Mouse (Mus musculus): ENCODE data around the gene Ankrd39.

The Ankrd39 gene

DNA sequence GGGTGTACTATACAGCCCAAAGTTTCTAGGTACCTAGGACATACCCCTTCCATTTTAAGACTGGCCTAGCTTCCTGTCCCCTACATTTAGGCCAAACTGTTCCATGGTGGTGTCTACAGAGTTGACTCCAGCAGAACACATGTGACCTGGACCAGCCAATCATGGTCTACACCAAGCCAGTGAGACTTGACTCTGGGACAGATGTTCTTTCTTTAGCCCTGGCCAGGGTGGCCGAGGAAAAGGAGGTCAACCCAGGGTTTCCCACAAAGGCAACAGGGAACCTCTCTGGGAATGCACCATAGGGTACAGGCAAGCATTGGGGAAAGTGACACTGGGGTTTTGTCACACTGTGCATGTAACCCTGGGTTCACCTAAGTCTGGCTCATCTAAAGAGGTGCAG lies 25.5 kb upstream of the Ankrd39 start:
- DNase-seq (ENCODE audit: low spot score in 2 of 2) = no peak

DNA sequence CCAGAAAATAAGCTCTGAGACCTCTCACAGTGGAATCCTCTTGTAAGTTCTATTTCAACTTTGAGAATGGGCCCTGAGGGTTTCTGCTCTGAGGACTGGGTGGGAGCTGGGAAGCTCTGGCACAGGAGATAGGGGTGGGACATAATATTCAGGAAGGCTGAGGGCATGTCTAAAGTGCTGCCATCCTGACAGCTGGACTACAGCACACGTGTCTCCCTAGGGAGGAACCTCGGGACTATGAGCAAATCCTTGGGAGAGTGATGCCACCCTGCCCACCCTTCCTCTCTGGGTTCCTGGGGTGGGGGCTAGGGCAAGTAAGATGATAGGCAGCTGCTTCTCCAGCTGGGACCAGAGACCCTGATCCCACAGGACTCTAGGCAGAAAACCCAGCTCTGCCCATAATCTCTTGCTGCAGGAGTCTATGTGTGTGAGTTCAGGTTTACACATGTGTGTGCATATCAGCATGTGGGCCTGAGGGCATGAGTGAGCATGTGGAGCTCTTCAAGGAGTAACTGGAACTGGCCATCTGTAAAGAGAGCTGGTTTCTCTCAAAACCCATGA lies 25.0 kb upstream of the Ankrd39 start:
- no peak for DNase-seq (ENCODE audit: low spot score in 2 of 2)

DNA sequence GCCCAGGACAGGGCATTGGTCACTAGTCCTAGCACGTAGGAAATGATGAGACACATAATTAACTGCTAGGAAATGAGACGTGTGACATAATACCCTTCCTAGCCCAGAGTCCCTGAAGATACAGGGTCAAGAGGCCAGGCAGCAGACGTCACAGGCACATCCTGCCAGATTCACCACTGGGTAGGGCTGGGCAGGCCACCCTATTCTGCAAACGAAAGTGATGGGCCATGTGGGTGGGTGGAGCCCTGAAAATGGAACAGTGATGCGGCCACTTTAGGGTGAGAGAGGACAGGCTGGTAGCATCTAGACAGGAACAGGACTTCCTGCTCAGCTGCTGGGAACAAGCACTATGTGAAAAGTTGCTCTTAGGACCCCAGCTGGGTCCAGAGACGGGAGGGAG lies 24.4 kb upstream of the Ankrd39 start:
- DNase-seq (ENCODE audit: low spot score in 2 of 2) = no peak

DNA sequence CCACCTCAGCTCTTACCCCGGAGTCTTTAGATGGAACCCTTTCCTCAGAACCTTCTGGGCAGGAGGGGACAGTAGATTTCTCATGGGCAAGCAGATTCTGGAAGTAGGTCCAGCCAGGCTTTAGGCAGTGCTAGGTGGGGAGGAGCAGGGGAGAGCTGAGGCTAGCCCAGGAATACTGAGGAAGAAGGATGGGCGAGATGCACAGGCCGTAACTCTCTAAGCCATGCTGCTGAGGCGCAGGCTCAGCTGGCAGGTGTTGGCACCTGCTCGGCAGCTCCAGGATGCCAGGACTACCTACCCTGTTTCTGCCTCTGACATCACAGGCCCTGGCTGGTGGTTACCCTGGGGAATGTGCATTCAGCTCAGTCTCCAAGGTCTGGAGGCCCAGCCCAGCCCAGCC lies 23.1 kb upstream of the Ankrd39 start:
- no peak for DNase-seq (ENCODE audit: low spot score in 2 of 2)

DNA sequence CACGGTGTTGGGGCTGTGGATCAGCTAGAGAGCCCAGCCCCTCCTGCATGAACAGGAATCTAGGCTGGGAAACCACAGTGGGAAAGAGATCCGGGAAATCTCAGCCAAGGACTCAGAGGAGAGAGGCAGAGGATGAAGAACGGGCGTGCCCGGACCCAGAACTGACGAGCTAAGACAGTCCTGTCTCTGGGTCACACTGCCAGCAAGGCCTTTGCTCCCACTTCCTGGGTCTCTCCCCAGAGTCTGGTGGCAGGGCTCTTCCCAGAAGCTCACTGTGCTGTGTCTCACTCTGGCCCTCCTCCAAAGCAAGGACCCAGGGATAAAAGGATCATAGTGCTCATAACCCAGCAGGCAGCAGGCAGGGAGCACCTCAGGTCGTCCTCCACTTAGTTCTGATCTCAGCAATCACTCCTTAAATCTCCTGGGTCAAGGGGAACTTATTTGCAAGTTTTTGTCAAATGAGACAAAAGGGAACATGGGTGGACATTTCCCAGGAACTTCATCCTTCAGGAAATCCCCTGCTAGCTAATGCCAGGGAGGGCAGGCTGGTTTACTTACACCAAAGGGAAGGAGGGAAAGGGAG lies 22.5 kb upstream of the Ankrd39 start:
- no peak for DNase-seq (ENCODE audit: low spot score in 2 of 2)

DNA sequence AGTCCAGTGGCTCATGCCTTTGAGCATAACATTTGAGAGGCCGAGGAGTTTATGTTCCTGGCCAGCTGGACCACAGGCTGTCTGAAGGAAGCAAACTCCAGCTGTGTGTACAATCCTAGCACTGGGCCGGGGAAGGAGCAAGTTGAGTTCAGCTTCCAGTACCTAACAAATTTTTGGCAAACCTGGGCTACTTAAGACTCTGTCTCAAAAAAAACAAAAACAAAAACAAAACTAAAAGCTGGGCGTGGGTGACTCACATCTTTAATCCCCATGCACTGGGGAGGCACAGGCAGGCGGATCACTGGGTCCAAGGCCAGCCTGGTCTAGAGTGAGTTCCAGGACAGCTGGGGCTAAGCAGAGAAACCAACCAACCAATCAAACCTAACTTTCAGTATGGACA lies 21.5 kb upstream of the Ankrd39 start:
- no peak for DNase-seq (ENCODE audit: low spot score in 2 of 2)

DNA sequence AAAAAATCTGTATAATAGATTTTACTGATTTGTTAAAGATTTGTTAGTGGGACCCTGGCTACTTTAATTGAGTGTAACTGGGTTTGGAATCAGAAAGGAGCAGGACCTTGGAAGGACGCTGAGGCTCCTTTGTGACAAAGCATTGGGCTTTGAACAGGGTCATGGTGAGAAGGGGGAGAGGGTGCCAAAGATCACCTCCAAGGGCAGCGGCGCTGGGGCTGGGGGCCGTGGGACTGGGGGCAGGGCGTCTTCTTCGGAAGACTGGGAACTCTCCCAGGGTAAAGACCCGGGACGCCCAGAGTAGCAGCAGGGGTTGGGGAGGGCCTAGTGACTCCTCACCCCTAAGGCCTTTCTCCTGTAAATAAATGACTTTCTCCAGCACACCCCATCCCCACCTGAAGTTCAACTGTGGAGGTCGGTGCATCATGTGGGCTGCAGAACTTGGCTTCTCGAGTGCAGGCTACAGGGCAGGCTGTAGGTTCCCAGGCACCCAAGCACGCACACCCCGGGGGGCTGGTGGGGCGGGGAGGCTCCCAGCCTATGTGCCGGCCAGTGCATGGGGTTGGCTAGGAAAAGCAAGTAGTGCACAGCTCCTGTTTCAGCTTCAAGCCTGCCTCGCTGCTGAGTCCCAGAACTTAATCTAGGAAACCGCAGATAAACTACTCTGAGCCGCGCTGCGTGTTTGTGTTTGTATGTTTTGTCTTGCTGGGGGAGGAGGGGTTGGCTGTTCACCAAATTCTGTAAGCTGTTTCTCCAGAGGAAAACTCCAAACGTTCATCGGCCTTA lies 20.8 kb upstream of the Ankrd39 start:
- no peak for DNase-seq (ENCODE audit: low spot score in 2 of 2)

DNA sequence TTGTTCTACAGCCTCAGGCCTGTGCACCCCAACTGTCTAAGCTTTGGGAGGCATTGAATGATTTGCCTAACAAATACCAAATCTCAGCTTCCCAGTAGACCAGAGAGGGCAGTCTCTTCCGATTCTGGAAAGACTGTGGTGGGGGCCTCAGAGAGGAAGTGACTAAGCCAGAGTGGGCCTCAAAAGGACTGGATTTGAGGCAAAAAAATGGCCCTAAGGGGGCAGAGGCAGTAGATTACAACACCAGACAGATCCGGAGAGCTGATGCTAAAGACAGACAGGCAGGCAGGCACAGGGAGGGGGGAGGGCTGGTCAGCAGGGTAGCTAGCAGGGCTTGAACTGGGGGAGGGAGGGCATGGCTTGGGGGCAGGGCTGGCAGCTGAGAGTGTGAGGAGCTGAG lies 19.2 kb upstream of the Ankrd39 start:
- DNase-seq (ENCODE audit: low spot score in 2 of 2) = no peak

DNA sequence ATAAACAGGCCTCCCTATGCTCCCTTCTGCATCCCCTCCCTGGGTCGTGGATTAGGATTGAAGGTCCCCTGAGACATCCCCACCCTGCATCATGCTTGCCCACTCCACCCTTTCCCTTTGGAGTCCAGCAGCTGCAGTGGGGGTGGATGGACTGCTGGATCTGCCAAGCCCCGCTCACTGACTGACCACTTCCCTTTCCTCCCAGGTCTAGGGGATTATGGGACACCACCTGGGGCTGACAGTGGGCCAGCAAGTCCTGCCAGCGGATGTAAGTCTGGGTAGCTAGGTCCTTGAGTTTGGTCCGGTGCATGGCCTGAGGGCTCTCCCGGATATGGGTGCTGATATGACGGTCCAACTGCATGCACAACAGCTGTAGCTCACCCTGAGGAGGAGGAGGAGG lies 16.9 kb upstream of the Ankrd39 start:
- DNase-seq (ENCODE audit: low spot score in 2 of 2) = no peak

DNA sequence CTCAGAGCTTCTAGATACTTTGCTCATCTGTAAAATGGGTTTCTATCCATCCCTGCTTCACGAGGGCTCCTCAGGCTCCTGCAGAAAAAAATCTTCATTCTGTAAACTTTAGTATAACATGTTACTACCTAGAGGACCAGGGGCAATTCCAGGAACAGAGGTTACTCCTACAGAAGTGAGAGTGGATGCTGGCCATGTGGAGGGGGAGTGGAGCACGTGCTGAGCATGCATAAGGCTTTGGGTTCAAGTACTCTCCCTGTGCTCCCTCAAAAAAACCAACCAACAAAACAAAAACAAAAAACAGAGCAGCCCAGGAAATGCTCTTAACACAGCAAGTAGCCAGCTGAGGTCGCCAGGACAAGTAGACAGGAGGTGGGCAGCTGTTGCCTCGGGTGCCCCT lies 16.4 kb upstream of the Ankrd39 start:
- DNase-seq (ENCODE audit: low spot score in 2 of 2) = no peak

DNA sequence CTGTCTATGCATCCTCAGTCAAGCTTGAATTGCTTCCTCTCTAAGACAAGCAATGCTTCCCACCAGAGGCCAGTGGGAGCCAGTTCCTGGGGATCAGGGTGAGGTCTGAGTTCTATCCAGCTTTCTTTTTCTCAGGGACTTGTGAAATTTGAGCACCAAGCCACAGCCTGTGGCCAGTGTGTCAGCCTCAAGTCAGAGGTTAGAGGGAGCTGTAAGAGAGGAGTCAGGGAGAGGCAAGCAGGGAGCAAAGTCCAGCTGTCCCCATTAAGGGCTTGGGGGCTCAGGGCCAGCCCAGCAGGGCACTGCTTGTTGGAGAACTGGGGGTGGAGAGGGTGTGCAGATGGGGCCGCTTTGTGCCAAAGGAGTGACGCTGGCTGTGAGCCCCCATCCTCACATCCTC lies 16.0 kb upstream of the Ankrd39 start:
- DNase-seq (ENCODE audit: low spot score in 2 of 2) = no peak

DNA sequence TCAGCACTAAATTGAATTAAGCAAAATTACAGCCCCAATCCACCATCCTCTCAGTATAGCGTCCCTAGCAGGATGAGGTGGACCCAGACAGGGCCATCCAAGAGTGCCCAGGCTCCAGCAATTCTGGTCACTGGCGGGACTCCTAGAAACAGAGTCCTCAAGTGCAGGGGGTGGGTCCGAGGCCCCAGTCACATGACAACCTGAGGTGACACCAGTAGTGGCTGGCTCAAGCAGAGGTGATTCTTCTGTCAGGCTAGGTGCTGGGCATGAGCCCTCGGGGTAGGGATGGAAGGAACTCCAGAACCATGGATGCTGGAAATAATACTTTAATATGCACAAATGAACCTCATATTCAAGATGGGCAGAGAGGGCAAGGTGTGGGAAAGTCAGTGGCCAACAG lies 15.1 kb upstream of the Ankrd39 start:
- DNase-seq (ENCODE audit: low spot score in 2 of 2) = no peak

DNA sequence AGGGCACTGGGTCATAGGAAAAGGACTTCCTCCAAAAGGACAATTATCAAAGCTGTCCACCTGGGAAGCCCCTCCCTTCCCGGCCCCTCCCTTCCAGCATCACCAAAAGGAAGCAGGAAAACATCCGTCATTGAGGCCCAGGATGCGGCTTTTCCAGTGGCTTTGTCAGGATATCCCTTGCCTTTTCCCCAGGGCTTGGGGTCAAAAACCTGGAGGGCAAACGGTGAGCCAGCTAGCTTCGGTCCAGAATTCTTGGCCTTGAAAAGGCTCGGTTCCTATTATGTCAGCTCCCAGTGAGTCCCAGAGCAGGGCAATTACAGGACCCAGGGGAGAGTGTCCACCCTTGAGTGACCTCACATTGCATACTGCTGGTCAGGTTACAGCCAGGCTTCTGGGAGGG lies 13.7 kb upstream of the Ankrd39 start:
- no peak for DNase-seq (ENCODE audit: low spot score in 2 of 2)

DNA sequence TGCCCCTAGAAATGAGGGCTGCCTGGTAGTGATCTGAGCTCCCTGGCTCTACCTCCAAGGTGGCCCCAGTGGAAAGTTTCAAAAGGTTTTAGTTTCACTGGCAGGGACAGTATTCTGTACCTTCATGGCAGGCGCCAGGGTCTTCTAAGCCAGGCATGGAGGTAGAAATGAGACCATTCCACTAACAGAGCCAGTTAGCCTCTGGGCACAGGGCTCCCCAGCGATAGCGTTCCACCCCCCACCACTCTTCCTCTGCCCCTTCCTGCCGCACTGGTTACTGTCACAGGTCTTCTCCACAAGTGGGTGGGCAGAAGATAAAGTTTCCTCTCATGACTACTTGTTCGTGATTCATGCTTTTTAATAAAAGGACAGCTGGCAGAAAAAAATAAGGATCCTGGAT lies 12.6 kb upstream of the Ankrd39 start:
- DNase-seq (ENCODE audit: low spot score in 2 of 2) = no peak

DNA sequence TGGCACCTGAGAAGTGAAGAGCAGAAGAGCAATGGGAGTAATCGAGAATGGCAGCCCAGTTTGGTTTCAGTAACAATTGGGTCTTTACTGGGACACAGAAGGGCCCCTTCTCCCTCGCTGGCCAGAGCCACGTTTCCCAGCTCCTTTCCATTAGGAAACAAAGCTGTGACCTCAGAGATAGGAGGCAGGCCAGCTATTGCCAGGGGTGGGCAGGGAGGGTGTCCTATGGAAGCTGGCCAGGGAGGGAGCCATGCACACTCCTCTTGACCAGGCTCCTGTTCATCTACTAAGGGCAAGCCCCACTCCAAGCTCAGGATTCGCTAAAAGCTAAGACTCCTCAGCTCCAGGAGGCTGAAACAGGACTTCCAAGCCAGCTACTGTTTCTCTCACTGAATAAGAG lies 12.0 kb upstream of the Ankrd39 start:
- DNase-seq (ENCODE audit: low spot score in 2 of 2) = no peak

DNA sequence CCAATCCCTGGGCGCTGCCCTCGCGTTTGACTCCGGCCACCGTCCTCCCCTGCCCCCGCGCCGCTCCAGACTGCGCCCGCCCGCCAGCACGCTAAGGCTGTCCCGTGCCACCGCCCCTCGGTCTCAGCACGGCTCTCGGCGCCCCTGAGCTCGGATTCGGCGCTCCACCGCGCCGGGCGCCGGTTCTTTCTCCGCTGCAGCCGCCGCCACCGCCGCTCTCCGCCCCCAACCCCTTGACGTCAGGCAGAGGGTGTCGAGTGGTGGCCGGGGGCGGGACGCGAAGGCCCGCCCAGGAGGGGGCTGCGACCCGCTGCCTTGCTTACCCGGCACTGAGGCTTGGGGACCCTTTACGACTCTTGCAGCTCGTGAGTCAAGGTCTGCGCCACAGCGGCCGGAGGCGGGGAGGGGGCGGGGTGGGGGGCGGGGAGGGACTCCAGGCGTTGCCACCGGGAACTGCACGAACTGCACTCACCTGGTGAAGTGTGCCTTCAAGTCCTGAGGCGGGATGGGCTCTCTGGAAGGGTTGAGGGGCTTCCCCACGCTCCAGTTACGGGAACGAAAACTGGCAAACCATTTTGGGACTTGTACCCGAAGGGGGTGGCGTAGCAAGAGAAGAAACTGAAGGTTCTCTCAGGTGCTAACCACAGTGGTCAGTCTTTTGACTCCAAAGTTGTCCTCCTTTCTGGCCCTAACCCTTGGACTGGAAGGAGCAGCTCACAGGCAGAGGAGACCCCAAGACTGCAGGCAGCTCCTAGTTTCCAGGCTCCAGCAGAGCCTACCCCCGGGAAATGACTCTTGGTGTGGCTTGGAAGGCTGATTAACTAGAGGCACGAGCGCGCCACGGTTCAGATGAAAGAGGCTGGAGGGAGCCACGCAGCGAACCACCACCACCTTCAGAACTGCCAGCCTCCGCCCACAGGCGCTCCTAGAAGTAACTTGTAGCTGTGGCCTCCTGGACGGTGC lies 11.1 kb upstream of the Ankrd39 start, which contains the start of gene Sema4c:
Gene Sema4c (minus strand): TSS at position 319 of the 963 bp plus-strand sequence.
- DNase-seq (ENCODE audit: low spot score in 2 of 2) = peak; percentile 45 to 73

DNA sequence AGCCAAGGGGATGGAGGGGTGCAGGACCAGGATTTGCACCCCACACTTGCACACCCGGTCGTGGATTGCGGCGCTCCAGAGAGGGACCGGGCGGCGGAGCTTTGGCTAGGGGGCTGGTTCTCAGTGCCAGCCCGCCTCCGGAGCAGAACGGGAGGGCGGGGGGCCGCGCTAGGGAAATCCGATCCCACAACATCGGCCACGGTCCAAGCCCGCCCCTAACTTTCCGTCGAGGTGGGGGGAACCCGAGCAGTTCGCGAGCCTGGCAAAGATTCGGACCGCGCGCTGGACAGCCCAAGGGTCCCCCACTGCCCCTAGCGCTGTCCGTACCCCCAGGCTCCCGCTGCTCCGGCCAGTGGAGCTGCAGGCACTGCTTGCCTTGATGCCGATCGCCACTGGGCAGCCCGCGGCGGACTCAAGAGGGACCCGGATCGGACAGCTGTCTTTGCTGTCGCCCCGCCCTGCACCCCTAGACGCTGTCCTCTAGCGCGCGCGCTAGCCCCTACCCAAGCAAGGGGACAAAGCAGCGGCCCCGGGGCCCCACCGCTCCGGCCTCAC lies 10.3 kb upstream of the Ankrd39 start:
- peak; percentile 59 to 82 for DNase-seq (ENCODE audit: low spot score in 2 of 2)

DNA sequence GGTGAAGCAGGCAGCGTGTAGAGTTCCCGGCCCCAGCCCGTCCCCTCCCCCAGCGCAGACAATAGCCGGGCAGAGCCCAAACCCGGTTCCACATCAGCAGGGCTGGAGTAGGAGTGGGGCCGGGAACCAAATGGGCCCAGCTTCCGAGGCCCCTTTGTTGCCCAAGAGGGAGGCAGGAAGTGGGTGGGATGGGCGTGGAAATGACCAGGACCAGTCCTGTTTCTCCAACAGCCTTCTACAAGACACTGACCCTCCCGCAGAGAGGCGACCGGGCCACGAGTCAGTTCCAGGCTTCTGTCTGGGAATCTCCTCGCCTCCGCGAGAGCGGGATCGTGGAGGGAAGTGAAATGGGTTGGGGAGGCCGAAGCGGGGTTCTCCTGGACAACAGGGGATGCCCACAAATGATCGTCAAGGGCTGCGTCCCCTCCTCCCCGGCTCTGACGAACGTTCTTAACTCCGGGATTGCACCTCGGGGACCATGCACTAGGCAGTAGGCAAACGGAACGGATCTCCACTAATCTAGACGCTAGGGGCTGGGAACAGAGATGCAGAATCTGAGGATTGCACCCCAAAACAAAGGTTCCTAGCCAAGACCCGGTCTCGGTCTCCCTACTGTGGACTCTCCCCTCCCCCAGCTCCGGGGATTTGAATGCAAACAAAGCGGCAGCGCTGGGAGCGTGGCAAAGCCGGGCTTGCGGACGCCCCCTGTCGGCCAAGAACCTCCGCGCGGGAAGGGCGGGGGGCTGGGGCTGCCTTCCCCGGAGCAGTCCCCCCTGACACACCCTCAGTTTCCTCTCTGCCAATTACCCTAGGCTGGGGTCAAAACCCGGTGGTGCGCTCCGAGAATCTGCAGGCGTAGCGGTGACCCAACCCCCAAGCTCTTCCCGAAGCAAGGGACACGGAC lies 9.6 kb upstream of the Ankrd39 start:
- peak; percentile 99 for DNase-seq (ENCODE audit: low spot score in 2 of 2)

DNA sequence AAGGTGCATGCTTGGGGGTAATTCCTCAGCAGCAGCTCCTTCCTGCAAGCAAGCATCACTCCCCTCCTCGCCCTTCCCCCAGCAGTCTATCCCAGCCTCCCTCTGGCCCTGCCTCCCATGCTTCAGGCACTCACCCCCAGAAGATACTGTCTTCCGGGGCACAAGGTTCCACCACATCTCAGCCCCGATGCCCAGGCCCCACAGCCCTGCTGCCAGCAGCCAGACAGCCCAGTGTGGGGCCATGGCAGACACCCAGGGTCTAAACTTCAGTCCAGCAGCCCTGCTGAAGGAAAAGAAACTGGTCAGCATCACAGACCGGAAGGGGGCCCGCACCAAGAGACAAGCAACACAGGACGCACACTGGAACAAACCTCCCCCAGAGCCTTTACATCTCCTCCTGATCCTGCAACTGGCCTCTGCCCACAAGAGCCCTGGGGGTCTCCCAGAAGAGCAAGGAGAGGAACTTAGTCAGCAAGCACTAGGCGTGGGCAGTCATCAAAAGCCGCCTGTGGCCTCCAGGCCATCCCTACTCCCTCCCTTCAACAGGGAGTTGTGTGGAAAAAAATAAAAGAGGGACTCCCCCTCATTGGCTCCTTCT lies 8.7 kb upstream of the Ankrd39 start:
- peak in 1 of 2 experiments; percentile 70 for DNase-seq (ENCODE audit: low spot score in 2 of 2)

DNA sequence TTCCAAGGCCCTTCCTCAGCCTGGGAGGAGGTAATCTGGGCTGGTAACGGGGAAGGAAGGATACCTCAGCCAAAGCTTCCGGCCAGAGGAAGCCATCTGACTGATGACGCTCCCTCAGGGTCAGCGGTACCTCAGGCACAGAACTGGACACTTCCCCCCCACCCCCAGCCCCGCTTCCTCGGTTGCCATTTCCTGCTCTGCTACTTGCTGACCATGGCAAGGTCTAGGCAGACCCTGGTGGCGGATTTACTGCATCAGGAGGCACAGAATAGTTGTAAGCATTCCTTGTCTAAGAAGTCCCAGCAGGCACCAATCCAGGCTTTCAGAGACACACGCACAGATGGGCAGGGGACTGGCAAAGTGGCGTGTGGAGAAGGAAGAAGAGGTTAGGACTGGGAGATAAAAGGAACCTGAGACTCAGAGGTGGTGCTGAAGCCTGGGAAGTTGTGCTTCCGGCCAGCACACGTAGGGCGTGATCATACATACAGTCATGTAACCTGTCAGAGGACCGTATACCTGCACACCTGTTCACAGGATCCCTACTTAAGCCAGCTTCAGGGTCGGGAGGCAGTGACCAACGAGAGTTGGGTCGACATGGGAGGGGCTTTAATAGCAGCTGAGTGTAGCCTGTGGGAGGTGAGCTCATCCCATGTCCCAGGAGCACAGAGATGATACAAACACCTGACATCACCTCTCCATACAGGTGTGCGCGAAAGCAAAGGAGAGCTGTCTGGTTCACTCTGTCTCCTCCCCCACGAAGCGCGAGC lies 7.6 kb upstream of the Ankrd39 start:
- DNase-seq (ENCODE audit: low spot score in 2 of 2) = no peak

All from cerebellum, postnatal 4 days (tissue).